Mouse (Mus musculus) liver, adult 10 weeks (tissue): Measurements from ENCODE around the gene Gm8005. TPM values are rescaled to one million over a fixed set of nuclear protein-coding genes. Genes with fewer than 3 reads are reported as not detected.

Source experiments
- polyA plus RNA-seq: library from polyadenylated mRNA; stranded (reverse); fragments of 350-450 nt; fragmentation: Illumina TruSeq; extraction: RNeasy Lipid Tissue Mini Kit (QIAGEN cat#74804); gene quantifications from one replicate; pipeline ENCODE4 v1.2.3, GENCODE M21; 2014; ENCODE audit warnings: low read depth, low replicate concordance

Gene Gm8005
- polyA plus RNA-seq, result not detected

GRCm38 (mm10) chr14:42439573-42439972 is at the start of gene Gm8005:
Gene Gm8005 (minus strand): TSS chr14:42439673.

GRCm38 (mm10) chr14:42463581-42463980 is 24.1 kb upstream of the Gm8005 start, which contains the start of gene Gm8011:
Gene Gm8011 (plus strand): TSS chr14:42463881.

Other genes with a start within 250 kb of the Gm8005 start
- not detected for gene Gm3573, start 248.9 kb downstream of the Gm8005 start, polyA plus RNA-seq
- not detected for gene Gm17026, start 179.6 kb downstream of the Gm8005 start, polyA plus RNA-seq
- not detected for gene Gm9611, start 142.3 kb downstream of the Gm8005 start, polyA plus RNA-seq
- gene Gm7995, start 129.5 kb downstream of the Gm8005 start, polyA plus RNA-seq, result not detected
- not detected for gene Gm8011, start 24.2 kb upstream of the Gm8005 start, polyA plus RNA-seq
- not detected for gene Gm8020, start 62.7 kb upstream of the Gm8005 start, polyA plus RNA-seq
- not detected for gene Gm8024, start 84.6 kb upstream of the Gm8005 start, polyA plus RNA-seq
- not detected for gene Gm17124, start 160.2 kb upstream of the Gm8005 start, polyA plus RNA-seq
- gene Gm3633, start 202.2 kb upstream of the Gm8005 start, polyA plus RNA-seq, result not detected
- not detected for gene Gm10378, start 216.3 kb upstream of the Gm8005 start, polyA plus RNA-seq